Mouse (Mus musculus) C2C12 (cell line): ENCODE measurements around the gene Klk7.

Experiments used
- CEBPB ChIP-seq: IDR thresholded peaks from one replicate; pipeline ENCODE4 v1.6.1; 2011; ENCODE audit warnings: low read depth, mild to moderate bottlenecking, control low read depth, moderate library complexity
- CTCF ChIP-seq: IDR thresholded peaks from one replicate; pipeline ENCODE4 v1.5.1; 2011; ENCODE audit not compliant: control insufficient read depth, insufficient read depth, insufficient read length
- MAX ChIP-seq: IDR thresholded peaks from one replicate; pipeline ENCODE4 v1.6.1; 2011; ENCODE audit warnings: mild to moderate bottlenecking, control low read depth
- MYOG ChIP-seq: IDR thresholded peaks from one replicate; pipeline ENCODE4 v1.6.1; 2011; ENCODE audit not compliant: control insufficient read depth, insufficient read length; ENCODE audit errors: extremely low read depth
- USF1 ChIP-seq: IDR thresholded peaks from one replicate; pipeline ENCODE4 v1.6.1; 2011; ENCODE audit warnings: low read depth, mild to moderate bottlenecking, control low read depth, moderate library complexity

GRCm38 (mm10) chr7:43854642-43855380, 43.7 kb downstream of the Klk7 start:
- no peak for TF ChIP-seq USF1
- TF ChIP-seq CTCF, result no peak
- TF ChIP-seq CEBPB, result no peak
- TF ChIP-seq MYOG, result no peak
- TF ChIP-seq MAX, result no peak
